Mouse (Mus musculus) heart, adult 2 months (tissue): ENCODE measurements around the gene Idnk.

ENCODE experiments used
- CTCF ChIP-seq: fragments of 200-600 bp; IDR thresholded peaks from 2 replicates; pipeline ENCODE4 v1.8.1; 2022; ENCODE audit warnings: antibody characterized with exemption, mild to moderate bottlenecking, moderate library complexity
- EP300 ChIP-seq: fragments of 200-500 bp; IDR thresholded peaks from 2 replicates; pipeline ENCODE4 v1.6.1; 2011; ENCODE audit warnings: low read depth, low read length, control low read depth; ENCODE audit not compliant: insufficient read depth
- POLR2A ChIP-seq: fragments of 200-500 bp; IDR thresholded peaks from 2 replicates; pipeline ENCODE4 v1.6.1; 2011; ENCODE audit warnings: mild to moderate bottlenecking, low read depth, low read length, control low read depth; ENCODE audit not compliant: insufficient read depth

GRCm38 (mm10) chr13:58123381-58123780 is 34.1 kb upstream of the Idnk start:
- no peak for TF ChIP-seq CTCF
- no peak for TF ChIP-seq POLR2A
- no peak for TF ChIP-seq EP300
